Mouse (Mus musculus): Measurements from ENCODE around the gene Hacl1. TPM values are rescaled to one million over a fixed set of nuclear protein-coding genes. Genes with fewer than 3 reads are reported as not detected.

The Hacl1 gene
- total RNA-seq, 1 experiment: 8.4 TPM

DNA sequence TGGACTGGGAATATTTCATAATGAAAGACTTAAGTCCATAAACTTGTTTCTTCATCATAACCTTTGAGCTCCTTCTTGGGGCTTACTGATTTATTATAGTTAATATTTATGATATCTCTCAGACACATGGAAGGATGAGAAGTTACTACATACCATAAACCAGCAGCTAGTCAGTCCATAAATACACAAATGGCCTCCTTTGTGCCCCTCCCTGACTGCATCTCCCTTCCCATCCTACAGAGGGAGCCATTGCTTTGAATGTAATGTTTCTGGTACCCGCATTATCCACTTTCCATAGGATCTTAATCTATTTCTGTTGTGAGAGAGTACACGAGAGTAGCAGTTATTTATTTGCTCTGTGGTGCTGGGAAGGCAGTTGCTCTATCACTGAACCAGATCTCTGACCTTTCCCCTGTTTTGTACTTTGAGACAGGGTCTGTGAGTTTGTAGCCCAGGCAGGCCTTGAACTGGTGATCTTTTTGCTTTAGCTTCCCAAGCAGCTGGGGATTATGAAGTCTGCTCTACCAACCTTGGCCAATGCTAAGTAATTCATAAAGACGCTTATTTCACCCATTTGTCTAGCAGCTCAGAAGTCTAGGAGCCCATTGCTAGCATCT, 4.0 kb upstream of the Hacl1 start:
- H3K9me3 ChIP-seq (ENCODE audit: control insufficient read depth, insufficient read depth, low read depth, low read length): no peaks in the 10 kb centered on the region
- H3K4me1 ChIP-seq (ENCODE audit: control insufficient read depth in 2 of 2, insufficient read depth in 2 of 2, low read length in 2 of 2, poor library complexity in 1 of 2): peaks cover 3% of the 10 kb centered on the region in 2 experiments; a peak in 2 of 4 replicates
- in situ Hi-C loops (cut with MboI; ENCODE audit: low sequenced_read_pairs in 2 of 2, unreplicated experiment in 2 of 2): loop anchor here in 1 of 2 experiments (10.0 kb wide), 1 partner anchor 430 kb away; no protein-coding TSS in a partner anchor
- no peak overlapping the region for H3K27ac ChIP-seq (ENCODE audit: insufficient read depth, low read depth, low read length, poor library complexity, severe bottlenecking)
- H3K4me3 ChIP-seq (ENCODE audit: insufficient read depth in 1 of 2, low read depth in 1 of 2, low read length in 2 of 2, poor library complexity in 1 of 2, severe bottlenecking in 1 of 2): no peak overlapping the region
- TF ChIP-seq ZC3H11A (IDR thresholded peaks at IDR 0.05; ENCODE audit: borderline replicate concordance, low read depth, low read length): peak; percentile 40
- TF ChIP-seq CHD2 (IDR thresholded peaks at IDR 0.05; ENCODE audit: low read depth, low read length): no peak
- H3K9ac ChIP-seq (ENCODE audit: insufficient read depth, low read depth, low read length, poor library complexity, severe bottlenecking): no peak overlapping the region
- H3K36me3 ChIP-seq (ENCODE audit: control insufficient read depth, insufficient read depth, low read length, poor library complexity, severe bottlenecking): no peaks in the 10 kb centered on the region
- no peak for DNase-seq (ENCODE audit: low read depth, low spot score)

DNA sequence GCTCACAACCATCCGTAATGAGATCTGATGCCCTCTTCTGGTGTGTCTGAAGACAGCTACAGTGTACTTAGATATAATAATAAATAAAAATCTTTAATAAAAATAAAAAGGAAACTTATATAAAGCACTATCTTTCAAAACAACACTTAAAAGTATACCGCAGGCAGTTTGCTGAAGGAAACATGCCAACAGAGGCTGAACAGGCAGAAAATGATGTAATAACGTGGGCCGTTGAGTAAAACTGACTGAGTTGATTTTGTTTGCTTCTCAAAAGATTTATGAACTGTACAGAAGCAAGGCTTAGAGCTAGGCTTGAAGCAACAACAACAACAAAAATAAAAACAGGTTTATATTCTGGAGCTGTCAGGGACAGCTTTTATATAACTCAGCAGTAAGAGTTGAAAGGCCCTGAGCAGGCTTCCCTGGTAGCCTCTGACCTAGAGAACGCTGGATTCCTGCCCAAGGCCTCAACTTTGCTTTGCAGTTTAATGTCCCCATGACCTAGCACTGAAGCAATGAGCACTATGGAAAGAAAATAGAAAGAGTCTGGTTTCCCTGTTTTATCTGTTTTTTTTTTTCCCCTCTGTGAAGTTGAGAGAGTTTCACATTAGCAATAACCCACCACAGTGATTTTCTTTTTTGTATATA, 3.2 kb upstream of the Hacl1 start:
- Histone ChIP-seq H3K4me3 (ENCODE audit: insufficient read depth in 1 of 2, low read depth in 1 of 2, low read length in 2 of 2, poor library complexity in 1 of 2, severe bottlenecking in 1 of 2) (no peak overlapping the region), H3K9me3 (ENCODE audit: control insufficient read depth, insufficient read depth, low read depth, low read length) (no peaks in the 10 kb centered on the region), H3K4me1 (ENCODE audit: control insufficient read depth in 2 of 2, insufficient read depth in 2 of 2, low read length in 2 of 2, poor library complexity in 1 of 2) (peaks cover 3% of the 10 kb centered on the region in 2 experiments; a peak in 2 of 4 replicates), H3K36me3 (ENCODE audit: control insufficient read depth, insufficient read depth, low read length, poor library complexity, severe bottlenecking) (no peaks in the 10 kb centered on the region), H3K27ac (ENCODE audit: insufficient read depth, low read depth, low read length, poor library complexity, severe bottlenecking) (no peak overlapping the region), H3K9ac (ENCODE audit: insufficient read depth, low read depth, low read length, poor library complexity, severe bottlenecking) (no peak overlapping the region)
- TF ChIP-seq HCFC1 (IDR thresholded peaks at IDR 0.05; ENCODE audit: borderline replicate concordance, insufficient read depth, low read length) (no peak), ZNF384 (IDR thresholded peaks at IDR 0.05; ENCODE audit: low read depth, low read length) (no peak), CHD2 (IDR thresholded peaks at IDR 0.05; ENCODE audit: low read depth, low read length) (no peak), ZC3H11A (IDR thresholded peaks at IDR 0.05; ENCODE audit: borderline replicate concordance, low read depth, low read length) (no peak), MAFK (IDR thresholded peaks at IDR 0.05; ENCODE audit: insufficient read depth, low read depth, low read length) (no peak)
- no peak for DNase-seq (ENCODE audit: low read depth, low spot score)
- in situ Hi-C loops (cut with MboI; ENCODE audit: low sequenced_read_pairs in 2 of 2, unreplicated experiment in 2 of 2): loop anchor here in 1 of 2 experiments (10.0 kb wide), 1 partner anchor 430 kb away; no protein-coding TSS in a partner anchor

DNA sequence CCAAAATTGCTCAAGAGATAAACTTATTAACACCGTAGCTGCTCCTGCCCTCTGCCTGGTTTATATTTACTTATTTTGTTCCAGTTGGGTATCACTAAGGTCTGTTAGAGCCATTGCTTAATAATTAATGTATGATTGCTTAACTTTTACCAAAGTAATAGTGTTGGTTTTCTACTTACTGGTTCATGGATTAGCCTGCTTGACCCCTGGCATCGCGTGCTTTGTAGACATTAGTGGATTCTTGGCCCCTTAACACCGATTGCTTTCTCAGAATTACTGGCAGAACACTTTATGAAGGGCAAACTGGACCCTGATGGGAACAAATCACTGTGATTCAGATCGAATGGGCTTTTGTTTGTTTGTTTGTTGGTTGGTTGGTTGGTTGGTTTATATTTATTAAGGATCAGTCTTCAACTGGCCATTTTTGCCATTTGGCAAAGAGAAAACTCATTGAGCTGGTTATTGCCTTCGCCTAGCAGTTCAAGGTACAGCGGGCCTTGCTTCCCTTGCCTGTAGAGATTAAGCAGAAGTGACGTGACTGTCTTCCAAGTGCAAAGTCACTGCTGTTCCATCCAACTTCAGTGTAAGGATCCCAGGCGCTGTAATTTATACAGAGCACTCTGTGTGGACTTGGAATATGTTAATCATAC, 545 bp upstream of the Hacl1 start:
- peaks cover 3% of the 10 kb centered on the region in 2 experiments; a peak in 2 of 4 replicates for H3K4me1 ChIP-seq (ENCODE audit: control insufficient read depth in 2 of 2, insufficient read depth in 2 of 2, low read length in 2 of 2, poor library complexity in 1 of 2)
- H3K9ac ChIP-seq (ENCODE audit: insufficient read depth, low read depth, low read length, poor library complexity, severe bottlenecking): peak overlapping the region; percentile 63; the same call in 1 of the 2 replicates
- no peaks in the 10 kb centered on the region for H3K36me3 ChIP-seq (ENCODE audit: control insufficient read depth, insufficient read depth, low read length, poor library complexity, severe bottlenecking)
- in situ Hi-C loops (cut with MboI; ENCODE audit: low sequenced_read_pairs in 2 of 2, unreplicated experiment in 2 of 2): loop anchor here in 1 of 2 experiments (10.0 kb wide), 1 partner anchor 433 kb away; no protein-coding TSS in a partner anchor
- H3K4me3 ChIP-seq (ENCODE audit: insufficient read depth in 1 of 2, low read depth in 1 of 2, low read length in 2 of 2, poor library complexity in 1 of 2, severe bottlenecking in 1 of 2): peak overlapping the region; percentile 79 to 96
- H3K27ac ChIP-seq (ENCODE audit: insufficient read depth, low read depth, low read length, poor library complexity, severe bottlenecking): no peak overlapping the region
- no peak for TF ChIP-seq CHD2 (IDR thresholded peaks at IDR 0.05; ENCODE audit: low read depth, low read length)
- no peak for TF ChIP-seq MAFK (IDR thresholded peaks at IDR 0.05; ENCODE audit: insufficient read depth, low read depth, low read length)
- no peak for TF ChIP-seq ZC3H11A (IDR thresholded peaks at IDR 0.05; ENCODE audit: borderline replicate concordance, low read depth, low read length)
- DNase-seq (ENCODE audit: low read depth, low spot score): no peak
- no peaks in the 10 kb centered on the region for H3K9me3 ChIP-seq (ENCODE audit: control insufficient read depth, insufficient read depth, low read depth, low read length)

DNA sequence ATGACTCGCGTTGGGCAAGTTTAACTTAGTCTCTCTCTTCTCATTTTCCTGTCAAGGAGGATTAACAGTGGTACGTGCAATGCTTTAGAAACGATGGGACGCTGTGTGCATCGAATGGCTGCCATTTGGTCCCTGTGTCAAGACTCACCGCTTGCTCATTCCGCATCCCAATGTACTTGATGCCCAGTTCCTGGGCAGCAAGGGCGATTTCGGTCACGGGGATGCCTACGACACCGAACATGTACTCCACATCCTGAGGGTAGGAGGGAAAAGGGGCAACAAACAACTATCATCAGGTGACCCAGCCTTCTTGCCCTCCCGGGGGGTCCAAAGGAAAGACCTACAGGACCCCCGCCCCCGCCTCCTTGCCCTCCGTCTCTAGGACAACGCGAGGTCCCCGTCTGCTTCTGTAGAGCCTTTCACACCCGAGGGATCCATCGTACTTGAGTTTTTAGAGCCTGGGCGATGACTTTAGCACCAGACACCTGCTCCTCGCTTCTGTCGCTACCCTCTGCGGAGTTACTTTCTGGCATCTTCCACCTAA, 668 bp downstream of the Hacl1 start, which contains the start of gene Gm49387:
Gm49387 (minus strand) TSS at position 533 of the 544 bp plus-strand sequence.
- Histone ChIP-seq H3K27ac (ENCODE audit: insufficient read depth, low read depth, low read length, poor library complexity, severe bottlenecking) (peak within 1 kb of the TSS; percentile 34; the same call in 1 of the 2 replicates), H3K9ac (ENCODE audit: insufficient read depth, low read depth, low read length, poor library complexity, severe bottlenecking) (peak within 1 kb of the TSS; percentile 79), H3K4me1 (ENCODE audit: control insufficient read depth in 2 of 2, insufficient read depth in 2 of 2, low read length in 2 of 2, poor library complexity in 1 of 2) (peaks cover 3% of the 10 kb centered on the region in 2 experiments; a peak in 2 of 4 replicates), H3K9me3 (ENCODE audit: control insufficient read depth, insufficient read depth, low read depth, low read length) (no peaks in the 10 kb centered on the region), H3K4me3 (ENCODE audit: insufficient read depth in 1 of 2, low read depth in 1 of 2, low read length in 2 of 2, poor library complexity in 1 of 2, severe bottlenecking in 1 of 2) (peak within 1 kb of the TSS; percentile 79 to 96), H3K36me3 (ENCODE audit: control insufficient read depth, insufficient read depth, low read length, poor library complexity, severe bottlenecking) (no peaks in the 10 kb centered on the region)
- TF ChIP-seq ZNF384 (IDR thresholded peaks at IDR 0.05; ENCODE audit: low read depth, low read length) (no peak), CHD2 (IDR thresholded peaks at IDR 0.05; ENCODE audit: low read depth, low read length) (no peak), HCFC1 (IDR thresholded peaks at IDR 0.05; ENCODE audit: borderline replicate concordance, insufficient read depth, low read length) (no peak)
- in situ Hi-C loops (cut with MboI; ENCODE audit: low sequenced_read_pairs in 2 of 2, unreplicated experiment in 2 of 2): loop anchor here in 1 of 2 experiments (10.0 kb wide), 1 partner anchor 434 kb away; no protein-coding TSS in a partner anchor
- DNase-seq (ENCODE audit: low read depth, low spot score): no peak
